Mouse (Mus musculus): ENCODE data around the gene Tenm2. TPM values are rescaled to one million over a fixed set of nuclear protein-coding genes. Genes with fewer than 3 reads are reported as not detected.

Gene Tenm2
- polyA plus RNA-seq, 1 experiment: 0.32 TPM

GRCm38 (mm10) chr11:36490085-36490484 is 745.7 kb downstream of the Tenm2 start:
- Histone ChIP-seq H3K27ac (ENCODE audit: control insufficient read depth, insufficient read depth, low read depth, low read length) (no peak overlapping the region), H3K4me3 (ENCODE audit: control insufficient read depth, low read depth, low read length) (no peak overlapping the region), H3K4me1 (ENCODE audit: control insufficient read depth, insufficient read depth, low read length) (no peaks in the 10 kb centered on the region; the same call in 1 of the 2 replicates), H3K36me3 (ENCODE audit: control insufficient read depth, insufficient read depth, low read length) (no peaks in the 10 kb centered on the region), H3K27me3 (ENCODE audit: control insufficient read depth, insufficient read depth, low read length) (no peaks in the 10 kb centered on the region)
- TF ChIP-seq POLR2A (IDR thresholded peaks at IDR 0.05; ENCODE audit: control insufficient read depth, low read depth, low read length): no peak
- TF ChIP-seq CTCF (IDR thresholded peaks at IDR 0.05; ENCODE audit: control insufficient read depth, insufficient read depth, insufficient replicate concordance, low read depth, low read length): peak; percentile 46; the same call in 1 of the 2 replicates

GRCm38 (mm10) chr11:36488666-36489065 is 747.1 kb downstream of the Tenm2 start:
- Histone ChIP-seq H3K36me3 (ENCODE audit: control insufficient read depth, insufficient read depth, low read length) (no peaks in the 10 kb centered on the region), H3K27me3 (ENCODE audit: control insufficient read depth, insufficient read depth, low read length) (no peaks in the 10 kb centered on the region), H3K4me3 (ENCODE audit: control insufficient read depth, low read depth, low read length) (no peak overlapping the region), H3K4me1 (ENCODE audit: control insufficient read depth, insufficient read depth, low read length) (no peaks in the 10 kb centered on the region; the same call in 1 of the 2 replicates), H3K27ac (ENCODE audit: control insufficient read depth, insufficient read depth, low read depth, low read length) (no peak overlapping the region)
- TF ChIP-seq POLR2A (IDR thresholded peaks at IDR 0.05; ENCODE audit: control insufficient read depth, low read depth, low read length) (no peak), CTCF (IDR thresholded peaks at IDR 0.05; ENCODE audit: control insufficient read depth, insufficient read depth, insufficient replicate concordance, low read depth, low read length) (no peak)

- H3K4me1 ChIP-seq (ENCODE audit: control insufficient read depth, insufficient read depth, low read length): no peaks in the 10 kb centered on the region; the same call in 1 of the 2 replicates
- no peaks in the 10 kb centered on the region for H3K27me3 ChIP-seq (ENCODE audit: control insufficient read depth, insufficient read depth, low read length)
- H3K27ac ChIP-seq (ENCODE audit: control insufficient read depth, insufficient read depth, low read depth, low read length): no peak overlapping the region
- H3K36me3 ChIP-seq (ENCODE audit: control insufficient read depth, insufficient read depth, low read length): no peaks in the 10 kb centered on the region
- TF ChIP-seq CTCF (IDR thresholded peaks at IDR 0.05; ENCODE audit: control insufficient read depth, insufficient read depth, insufficient replicate concordance, low read depth, low read length): no peak
- no peak for TF ChIP-seq POLR2A (IDR thresholded peaks at IDR 0.05; ENCODE audit: control insufficient read depth, low read depth, low read length)
- H3K4me3 ChIP-seq (ENCODE audit: control insufficient read depth, low read depth, low read length): no peak overlapping the region
Measured at GRCm38 (mm10) chr11:36486092-36486491, 749.7 kb downstream of the Tenm2 start.

- no peak for TF ChIP-seq POLR2A (IDR thresholded peaks at IDR 0.05; ENCODE audit: control insufficient read depth, low read depth, low read length)
- Histone ChIP-seq H3K27me3 (ENCODE audit: control insufficient read depth, insufficient read depth, low read length) (no peaks in the 10 kb centered on the region), H3K36me3 (ENCODE audit: control insufficient read depth, insufficient read depth, low read length) (no peaks in the 10 kb centered on the region), H3K4me3 (ENCODE audit: control insufficient read depth, low read depth, low read length) (peak overlapping the region; percentile 55), H3K4me1 (ENCODE audit: control insufficient read depth, insufficient read depth, low read length) (no peaks in the 10 kb centered on the region; the same call in 1 of the 2 replicates), H3K27ac (ENCODE audit: control insufficient read depth, insufficient read depth, low read depth, low read length) (no peak overlapping the region)
Measured at GRCm38 (mm10) chr11:36484466-36485069, 751.2 kb downstream of the Tenm2 start.

- H3K36me3 ChIP-seq (ENCODE audit: control insufficient read depth, insufficient read depth, low read length): no peaks in the 10 kb centered on the region
- H3K27me3 ChIP-seq (ENCODE audit: control insufficient read depth, insufficient read depth, low read length): no peaks in the 10 kb centered on the region
- no peaks in the 10 kb centered on the region; the same call in 1 of the 2 replicates for H3K4me1 ChIP-seq (ENCODE audit: control insufficient read depth, insufficient read depth, low read length)
- no peak overlapping the region for H3K4me3 ChIP-seq (ENCODE audit: control insufficient read depth, low read depth, low read length)
- H3K27ac ChIP-seq (ENCODE audit: control insufficient read depth, insufficient read depth, low read depth, low read length): no peak overlapping the region
- no peak for TF ChIP-seq CTCF (IDR thresholded peaks at IDR 0.05; ENCODE audit: control insufficient read depth, insufficient read depth, insufficient replicate concordance, low read depth, low read length)
- no peak for TF ChIP-seq POLR2A (IDR thresholded peaks at IDR 0.05; ENCODE audit: control insufficient read depth, low read depth, low read length)
Measured at GRCm38 (mm10) chr11:36482136-36482535, 753.6 kb downstream of the Tenm2 start.

- TF ChIP-seq CTCF (IDR thresholded peaks at IDR 0.05; ENCODE audit: control insufficient read depth, insufficient read depth, insufficient replicate concordance, low read depth, low read length): no peak
- no peak for TF ChIP-seq POLR2A (IDR thresholded peaks at IDR 0.05; ENCODE audit: control insufficient read depth, low read depth, low read length)
- Histone ChIP-seq H3K27ac (ENCODE audit: control insufficient read depth, insufficient read depth, low read depth, low read length) (no peak overlapping the region), H3K36me3 (ENCODE audit: control insufficient read depth, insufficient read depth, low read length) (no peaks in the 10 kb centered on the region), H3K4me3 (ENCODE audit: control insufficient read depth, low read depth, low read length) (no peak overlapping the region), H3K27me3 (ENCODE audit: control insufficient read depth, insufficient read depth, low read length) (no peaks in the 10 kb centered on the region), H3K4me1 (ENCODE audit: control insufficient read depth, insufficient read depth, low read length) (no peaks in the 10 kb centered on the region; the same call in 1 of the 2 replicates)
Measured at GRCm38 (mm10) chr11:36481524-36481923, 754.2 kb downstream of the Tenm2 start.

GRCm38 (mm10) chr11:36481086-36481485 is 754.7 kb downstream of the Tenm2 start:
- Histone ChIP-seq H3K27me3 (ENCODE audit: control insufficient read depth, insufficient read depth, low read length) (no peaks in the 10 kb centered on the region), H3K4me1 (ENCODE audit: control insufficient read depth, insufficient read depth, low read length) (no peaks in the 10 kb centered on the region; the same call in 1 of the 2 replicates), H3K4me3 (ENCODE audit: control insufficient read depth, low read depth, low read length) (no peak overlapping the region), H3K27ac (ENCODE audit: control insufficient read depth, insufficient read depth, low read depth, low read length) (no peak overlapping the region), H3K36me3 (ENCODE audit: control insufficient read depth, insufficient read depth, low read length) (no peaks in the 10 kb centered on the region)
- no peak for TF ChIP-seq POLR2A (IDR thresholded peaks at IDR 0.05; ENCODE audit: control insufficient read depth, low read depth, low read length)
- TF ChIP-seq CTCF (IDR thresholded peaks at IDR 0.05; ENCODE audit: control insufficient read depth, insufficient read depth, insufficient replicate concordance, low read depth, low read length): no peak

All from testis, adult 2 months (tissue).